Mouse (Mus musculus): ENCODE data around the gene Sipa1l1.

Gene Sipa1l1

DNA sequence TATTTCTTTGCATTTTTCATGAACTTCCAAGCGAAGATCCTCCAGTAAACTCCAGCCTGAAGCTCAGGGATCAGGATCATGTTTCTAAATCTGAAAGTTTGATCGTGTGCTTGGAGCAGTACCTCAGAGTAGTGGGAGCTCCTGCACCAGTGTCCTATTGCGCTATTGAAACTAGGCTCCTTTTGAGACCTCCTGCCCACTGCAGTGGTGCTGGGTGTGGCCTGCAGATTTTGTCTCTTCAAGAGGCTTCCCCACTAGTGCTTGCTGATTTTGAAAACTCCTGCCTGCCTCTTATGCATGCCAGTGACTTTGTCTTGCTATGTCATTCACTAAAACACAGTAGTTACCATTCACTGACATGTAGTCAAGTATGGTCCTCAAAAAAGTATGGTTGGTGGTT is 213.8 kb downstream of the Sipa1l1 start:
- no peak for DNase-seq (ENCODE audit: low read depth)

GRCm38 (mm10) chr12:82384719-82385118 is 215.6 kb downstream of the Sipa1l1 start:
- DNase-seq (ENCODE audit: low read depth) = no peak

- no peak for DNase-seq (ENCODE audit: low read depth)
Observed at GRCm38 (mm10) chr12:82387042-82387441, 217.9 kb downstream of the Sipa1l1 start.

- no peak for DNase-seq (ENCODE audit: low read depth)
Observed at GRCm38 (mm10) chr12:82387647-82388046, 218.5 kb downstream of the Sipa1l1 start.

GRCm38 (mm10) chr12:82388144-82388543 is 219.0 kb downstream of the Sipa1l1 start:
- DNase-seq (ENCODE audit: low read depth) = no peak

DNA sequence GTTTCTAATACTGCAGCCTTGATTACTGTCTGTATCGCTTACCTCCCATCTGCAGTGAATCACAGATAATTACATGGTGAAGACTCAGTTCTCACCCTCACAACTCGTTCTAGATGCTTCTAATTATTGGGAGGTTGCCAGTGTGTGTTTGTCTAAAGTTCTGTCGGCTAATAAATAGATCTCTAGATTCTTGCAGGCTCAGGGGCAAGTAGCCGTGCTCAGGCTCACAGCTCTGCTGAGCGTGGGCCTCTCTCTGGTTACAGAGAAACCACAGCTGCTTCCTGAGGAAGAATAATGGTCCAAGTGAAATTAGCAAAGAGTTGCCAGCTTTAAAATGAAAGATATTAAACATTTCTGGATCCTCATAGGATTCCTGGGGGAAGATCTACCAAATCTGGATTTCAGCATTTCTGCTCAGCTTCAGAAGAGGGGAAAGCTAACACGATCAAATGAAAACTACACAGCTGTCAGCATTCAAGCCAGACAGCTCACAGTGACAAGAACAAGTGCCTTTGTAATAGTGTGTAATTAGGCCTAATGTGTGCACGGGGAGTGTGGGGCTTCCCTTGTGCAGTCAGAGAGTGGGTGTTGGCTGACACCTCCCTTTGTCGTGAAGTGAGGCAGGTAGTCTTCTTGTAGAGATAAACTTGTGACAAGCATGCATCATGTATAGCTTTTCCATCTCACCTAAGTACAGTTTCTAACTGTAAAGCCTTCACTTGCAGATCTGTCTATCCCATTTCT is 225.2 kb downstream of the Sipa1l1 start:
- DNase-seq (ENCODE audit: low read depth) = no peak

DNA sequence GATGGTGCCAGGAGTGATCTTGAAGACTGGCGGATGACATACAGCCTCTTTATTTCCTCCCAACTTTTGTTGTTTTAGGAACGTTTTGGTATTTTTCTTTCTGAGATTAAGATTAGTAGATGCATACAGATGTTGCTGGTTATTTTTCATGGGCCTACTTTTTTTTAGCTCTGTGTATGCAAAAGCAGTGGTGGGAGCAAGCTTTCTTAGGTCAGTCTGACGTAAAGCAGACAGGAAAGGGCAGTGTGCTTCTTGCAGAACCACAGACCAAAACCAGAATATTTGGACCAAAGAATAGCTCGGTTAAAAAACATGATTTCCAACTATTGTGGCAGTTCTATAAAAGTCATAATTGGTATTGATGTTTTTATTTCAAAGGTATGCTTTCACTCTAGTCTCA is 226.1 kb downstream of the Sipa1l1 start:
- DNase-seq (ENCODE audit: low read depth) = no peak

GRCm38 (mm10) chr12:82397193-82397592 is 228.1 kb downstream of the Sipa1l1 start:
- no peak for DNase-seq (ENCODE audit: low read depth)

DNA sequence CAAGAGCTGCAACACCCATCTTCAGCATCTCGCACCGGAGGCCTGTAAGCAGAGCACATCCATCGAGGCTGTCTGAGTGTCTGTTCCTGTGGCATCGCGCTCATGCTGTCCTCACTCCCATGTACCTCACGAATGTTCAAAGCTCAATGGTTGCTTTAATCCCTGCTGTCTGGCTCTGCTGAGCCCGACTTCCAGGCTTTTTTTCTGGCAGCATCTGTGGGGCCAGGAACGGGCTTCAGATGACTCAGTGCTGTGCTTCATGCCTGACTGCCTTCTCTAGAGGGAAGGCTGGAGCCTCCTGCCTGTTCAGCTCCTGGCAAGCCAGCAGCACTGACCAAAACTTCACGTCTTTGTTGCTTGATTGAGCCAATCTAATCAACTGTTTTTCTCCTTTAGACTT is 228.6 kb downstream of the Sipa1l1 start:
- DNase-seq (ENCODE audit: low read depth) = peak; percentile 87

GRCm38 (mm10) chr12:82398926-82399325 is 229.8 kb downstream of the Sipa1l1 start:
- DNase-seq (ENCODE audit: low read depth) = no peak

- no peak for DNase-seq (ENCODE audit: low read depth)
Observed at GRCm38 (mm10) chr12:82399971-82400720, 231.0 kb downstream of the Sipa1l1 start.

- no peak for DNase-seq (ENCODE audit: low read depth)
Observed at GRCm38 (mm10) chr12:82400783-82401182, 231.7 kb downstream of the Sipa1l1 start.

GRCm38 (mm10) chr12:82401440-82401839 is 232.3 kb downstream of the Sipa1l1 start:
- DNase-seq (ENCODE audit: low read depth) = no peak

- DNase-seq (ENCODE audit: low read depth) = no peak
Observed at GRCm38 (mm10) chr12:82402635-82403034, 233.5 kb downstream of the Sipa1l1 start.

DNA sequence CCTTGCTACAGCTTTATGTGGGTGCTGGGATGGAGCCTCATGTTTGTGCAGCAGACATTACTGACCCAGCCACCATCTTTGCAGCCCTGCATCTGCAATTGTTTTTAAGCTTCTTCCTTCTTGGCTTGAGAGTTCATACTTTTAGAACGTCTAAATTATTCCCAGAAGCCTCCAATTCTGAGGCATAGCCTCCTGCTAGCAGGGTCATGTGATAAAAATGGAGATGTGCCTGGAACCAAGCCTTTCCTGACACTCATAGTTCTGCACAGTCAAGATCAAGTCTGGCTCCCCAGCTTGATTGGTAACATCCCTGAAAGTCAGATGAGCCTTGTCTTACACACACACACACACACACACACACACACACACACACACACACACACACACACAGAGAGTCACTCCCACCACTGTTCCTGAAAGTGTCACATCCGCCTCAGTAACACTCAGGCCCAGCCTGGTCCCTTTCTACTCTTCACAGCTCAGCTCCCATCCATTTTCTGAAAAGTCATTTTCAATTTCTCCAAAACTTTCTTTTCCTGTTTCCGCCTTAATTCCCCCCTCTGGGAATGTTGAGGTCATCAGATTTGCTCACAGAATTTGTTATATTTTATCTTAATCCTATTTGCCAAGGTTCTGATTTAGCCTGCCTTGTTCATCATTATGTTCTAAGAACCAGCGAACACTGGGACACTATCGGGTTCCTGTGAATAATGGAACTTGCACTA is 238.6 kb downstream of the Sipa1l1 start:
- peak; percentile 69 for DNase-seq (ENCODE audit: low read depth)

DNA sequence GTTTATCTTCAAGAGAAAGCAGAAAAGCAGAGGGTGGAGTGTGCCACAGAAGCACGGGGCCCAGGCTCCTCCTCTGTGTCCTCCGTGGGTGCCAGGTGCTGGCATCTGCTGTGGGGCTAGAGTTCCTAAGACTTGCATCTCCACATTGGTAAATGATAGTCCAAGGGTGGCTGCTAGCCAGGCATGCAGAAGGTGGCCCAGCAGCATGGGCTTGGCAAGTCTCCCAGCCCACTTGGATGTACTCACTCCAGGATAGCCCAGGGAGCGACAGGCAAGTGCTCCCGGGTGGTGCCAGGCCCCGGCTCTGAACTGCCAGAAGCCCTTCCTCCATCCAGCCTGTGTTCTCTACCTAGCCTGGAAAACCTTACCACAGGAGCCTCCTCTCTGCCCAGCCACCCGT is 239.4 kb downstream of the Sipa1l1 start:
- DNase-seq (ENCODE audit: low read depth) = peak; percentile 76

GRCm38 (mm10) chr12:82409686-82410472 is 240.8 kb downstream of the Sipa1l1 start:
- DNase-seq (ENCODE audit: low read depth) = no peak

DNA sequence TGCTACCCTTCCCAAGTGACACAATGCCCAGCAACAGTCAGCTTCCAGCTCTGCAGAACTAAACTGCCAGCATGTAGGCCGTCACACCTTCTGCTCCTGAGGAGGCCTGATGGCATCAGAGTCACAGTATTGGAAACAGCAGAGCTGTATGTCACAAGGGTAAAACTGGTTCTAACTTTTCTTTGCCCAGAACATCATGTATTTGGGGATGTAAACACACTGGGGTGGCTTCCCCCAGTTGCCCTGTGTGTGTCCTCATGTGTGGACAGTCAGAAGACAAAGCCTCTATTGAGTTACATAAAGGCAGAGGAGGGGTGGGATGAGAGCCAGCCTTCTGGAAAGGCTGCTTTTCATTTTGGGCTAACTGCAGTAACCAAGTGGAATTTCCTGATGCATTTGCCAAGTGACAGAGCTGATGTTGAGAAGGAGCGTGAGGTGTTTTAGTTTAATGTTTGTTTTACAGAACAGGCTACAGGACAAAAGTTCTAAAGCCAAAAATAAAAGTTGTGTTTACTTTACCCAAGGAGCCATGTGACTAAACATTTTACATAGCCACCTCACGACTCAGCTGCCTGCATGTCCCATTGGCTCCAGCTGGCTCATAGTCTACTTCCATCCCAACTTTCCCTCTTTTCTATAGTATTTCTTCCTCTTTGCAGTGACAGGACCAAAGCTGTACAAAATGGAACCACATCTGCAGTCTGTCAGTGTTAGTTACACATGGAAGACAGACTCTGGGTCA is 243.3 kb downstream of the Sipa1l1 start:
- peak; percentile 92 for DNase-seq (ENCODE audit: low read depth)

- peak; percentile 92 for DNase-seq (ENCODE audit: low read depth)
Observed at GRCm38 (mm10) chr12:82415690-82416364, 246.7 kb downstream of the Sipa1l1 start.

GRCm38 (mm10) chr12:82419027-82419426 is 249.9 kb downstream of the Sipa1l1 start:
- DNase-seq (ENCODE audit: low read depth) = peak; percentile 49

- DNase-seq (ENCODE audit: low read depth) = no peak
Observed at GRCm38 (mm10) chr12:82424783-82425182, 255.7 kb downstream of the Sipa1l1 start.

Data from NIH3T3 (cell line).